Mouse (Mus musculus): ENCODE data around the gene Hmga1b. TPM values are rescaled to one million over a fixed set of nuclear protein-coding genes. Genes with fewer than 3 reads are reported as not detected.
A peak's percentile ranks its signal among the peaks of the same experiment; 100 is the strongest.
"Not testable (repeated sequence)": the region's sequence is repeated elsewhere in the genome, so short reads cannot be mapped to it uniquely, and the experiment has no call there.

Hmga1b gene
- polyA plus RNA-seq, 1 experiment from 2014 or later: 2.7 TPM

DNA sequence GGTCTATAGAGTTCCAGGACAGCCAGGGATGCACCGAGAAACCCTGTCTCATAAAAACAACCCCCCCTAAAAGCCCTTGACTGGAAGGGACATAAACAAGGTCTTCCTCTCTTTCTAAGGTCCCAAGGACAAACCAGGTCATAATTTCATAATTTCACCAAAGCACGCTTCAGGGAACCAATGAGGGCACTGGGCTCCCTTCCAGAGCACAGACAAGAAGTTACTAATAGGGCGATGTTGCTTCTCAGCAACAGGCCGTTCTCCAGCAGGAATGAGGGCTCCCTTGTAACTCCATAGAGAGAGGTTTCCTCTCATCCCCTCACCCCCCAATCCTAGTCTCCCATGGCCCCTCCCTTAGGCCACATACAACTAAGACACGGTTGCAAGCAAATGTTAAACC is 21.6 kb upstream of the Hmga1b start:
- no peak overlapping the region for H3K9ac ChIP-seq (replicated peaks)
- H3K4me3 ChIP-seq (replicated peaks): no peak overlapping the region
- no peaks in the 10 kb centered on the region for H3K4me1 ChIP-seq (replicated peaks)
- WGBS: 88% methylated on average over 5 of the region's 5 CpGs
- no peak overlapping the region for H3K27ac ChIP-seq
- H3K4me2 ChIP-seq (replicated peaks): no peak overlapping the region
- H3K9me3 ChIP-seq: no peaks in the 10 kb centered on the region
- no peaks in the 10 kb centered on the region for H3K36me3 ChIP-seq
- no peaks in the 10 kb centered on the region for H3K27me3 ChIP-seq
- no peak for ATAC-seq

DNA sequence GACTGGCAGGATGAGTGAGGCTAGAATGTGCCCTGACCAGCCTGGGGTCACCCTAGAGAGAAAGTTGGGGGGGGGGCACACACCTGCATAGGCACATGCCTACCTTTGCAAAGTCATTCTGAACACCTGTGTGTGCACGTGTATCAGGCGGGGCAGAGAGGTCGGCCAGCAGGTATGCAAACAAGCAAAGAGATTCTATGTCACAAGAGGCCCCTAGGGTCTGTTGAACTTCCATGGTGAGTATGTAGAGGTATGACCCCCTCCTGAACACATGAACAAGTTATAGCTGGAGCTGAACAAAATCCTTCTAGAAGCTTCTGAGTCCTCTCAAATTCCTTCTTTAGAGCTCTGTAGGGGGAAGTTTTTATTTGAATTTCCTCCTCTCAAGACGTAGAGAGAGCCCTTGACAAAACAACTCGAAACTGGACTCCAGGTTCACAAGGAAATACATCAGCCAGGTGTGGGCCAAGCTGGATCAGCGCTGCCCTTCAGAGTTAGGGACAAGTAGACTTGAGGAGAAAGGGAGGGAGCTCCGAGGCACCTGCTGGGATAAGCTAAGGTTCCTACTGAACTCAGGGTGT is 18.4 kb upstream of the Hmga1b start:
- H3K9ac ChIP-seq (replicated peaks): no peak overlapping the region
- 81% methylated on average over 7 of the region's 7 CpGs for WGBS
- H3K36me3 ChIP-seq: no peaks in the 10 kb centered on the region
- no peak overlapping the region for H3K4me2 ChIP-seq (replicated peaks)
- H3K27ac ChIP-seq: no peak overlapping the region
- no peaks in the 10 kb centered on the region for H3K27me3 ChIP-seq
- no peak for ATAC-seq
- H3K4me3 ChIP-seq (replicated peaks): no peak overlapping the region
- no peaks in the 10 kb centered on the region for H3K9me3 ChIP-seq
- no peaks in the 10 kb centered on the region for H3K4me1 ChIP-seq (replicated peaks)

DNA sequence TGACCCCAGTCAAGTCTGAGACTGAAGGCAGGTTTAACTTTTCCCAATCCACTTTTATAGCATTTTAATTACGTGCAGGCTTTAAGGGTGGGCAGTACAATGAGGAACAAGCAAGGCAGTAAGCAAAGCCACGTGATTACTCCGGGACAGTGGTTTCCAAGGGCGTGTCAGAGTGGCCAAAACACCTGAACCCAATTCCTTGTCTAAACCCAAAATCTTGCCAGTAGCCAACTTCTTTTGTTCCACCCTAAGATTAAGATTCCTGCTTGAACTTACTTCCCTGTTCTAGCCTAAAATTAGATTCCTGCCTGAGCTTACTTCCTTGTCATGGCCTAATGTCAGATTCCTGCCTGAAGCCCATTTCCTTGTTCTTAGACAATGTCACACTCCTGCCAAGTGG is 14.6 kb upstream of the Hmga1b start:
- Histone ChIP-seq H3K27me3 (no peaks in the 10 kb centered on the region), H3K4me3 (replicated peaks) (no peak overlapping the region), H3K9ac (replicated peaks) (no peak overlapping the region), H3K4me1 (replicated peaks) (no peaks in the 10 kb centered on the region), H3K4me2 (replicated peaks) (no peak overlapping the region), H3K36me3 (no peaks in the 10 kb centered on the region), H3K27ac (no peak overlapping the region), H3K9me3 (no peaks in the 10 kb centered on the region)
- 86% methylated on average over 4 of the region's 4 CpGs for WGBS
- ATAC-seq: no peak

DNA sequence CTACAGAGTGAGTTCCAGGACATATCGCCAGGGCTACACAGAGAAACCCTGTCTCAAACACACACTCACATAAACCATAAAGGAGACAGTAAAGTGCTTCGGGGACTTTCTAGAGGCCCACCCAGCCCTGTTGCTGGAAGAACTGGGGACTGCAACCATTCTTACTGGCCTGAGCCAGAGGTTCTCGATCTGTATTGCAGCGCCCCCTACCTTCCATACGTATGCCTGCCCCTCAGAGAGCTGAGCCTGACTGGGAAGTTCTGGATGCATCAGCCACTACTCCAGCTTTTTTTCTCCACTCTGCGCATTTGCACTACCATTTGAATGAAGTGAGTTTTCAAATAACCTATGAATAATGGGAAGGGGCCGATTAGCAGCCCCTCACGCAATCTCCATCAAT is 13.2 kb upstream of the Hmga1b start:
- Histone ChIP-seq H3K9ac (replicated peaks) (no peak overlapping the region), H3K27me3 (no peaks in the 10 kb centered on the region), H3K4me3 (replicated peaks) (no peak overlapping the region), H3K27ac (no peak overlapping the region), H3K36me3 (no peaks in the 10 kb centered on the region), H3K9me3 (no peaks in the 10 kb centered on the region), H3K4me1 (replicated peaks) (no peaks in the 10 kb centered on the region), H3K4me2 (replicated peaks) (no peak overlapping the region)
- WGBS: 56% methylated on average over 8 of the region's 8 CpGs
- ATAC-seq: no peak

DNA sequence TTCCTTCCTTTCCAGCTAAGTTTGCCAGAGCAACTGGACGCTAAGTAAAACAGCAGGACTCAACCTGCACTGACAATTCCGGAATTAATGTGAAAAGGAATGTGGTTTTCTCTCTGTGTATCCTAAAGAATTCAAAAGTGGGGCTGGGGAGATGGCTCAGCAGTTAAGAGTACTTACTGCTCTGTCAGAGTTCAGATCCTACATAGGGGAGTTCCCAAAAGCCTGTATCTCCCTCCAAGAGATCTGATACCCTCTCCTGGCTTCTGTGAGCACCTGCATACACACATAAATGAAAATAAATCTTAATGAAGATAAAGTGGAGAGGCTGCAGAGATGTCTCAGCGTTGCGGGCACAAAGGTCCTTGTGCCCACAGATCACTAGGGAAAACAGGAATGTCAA is 11.0 kb upstream of the Hmga1b start:
- no peak overlapping the region for H3K27ac ChIP-seq
- no peaks in the 10 kb centered on the region for H3K4me1 ChIP-seq (replicated peaks)
- no peak overlapping the region for H3K4me3 ChIP-seq (replicated peaks)
- no peak overlapping the region for H3K4me2 ChIP-seq (replicated peaks)
- no peak for ATAC-seq
- no peaks in the 10 kb centered on the region for H3K9me3 ChIP-seq
- no peaks in the 10 kb centered on the region for H3K36me3 ChIP-seq
- 78% methylated on average over 4 of the region's 4 CpGs for WGBS
- H3K27me3 ChIP-seq: no peaks in the 10 kb centered on the region
- no peak overlapping the region for H3K9ac ChIP-seq (replicated peaks)

DNA sequence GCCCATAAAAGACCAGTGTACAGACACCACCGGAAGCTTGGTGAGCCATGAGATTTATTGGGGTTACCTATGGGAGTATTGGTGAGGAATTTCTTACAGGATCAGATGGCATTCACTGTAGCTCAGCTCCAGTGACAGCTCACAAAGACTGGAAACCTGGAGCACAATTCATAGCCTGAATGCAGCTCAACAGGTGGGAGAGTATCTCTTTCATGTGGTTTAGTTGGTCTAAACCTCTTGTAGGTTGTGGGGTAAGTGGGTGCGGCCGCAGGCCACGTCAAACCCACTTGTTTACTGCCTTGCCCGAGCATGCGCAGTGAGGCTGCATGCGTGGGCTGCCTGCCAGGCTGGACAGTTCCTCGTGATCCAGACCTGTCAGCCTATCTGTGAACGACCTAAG is 2.4 kb upstream of the Hmga1b start:
- ATAC-seq: no peak
- H3K9ac ChIP-seq (replicated peaks): no peak overlapping the region
- H3K4me3 ChIP-seq (replicated peaks): no peak overlapping the region
- WGBS: 91% methylated on average over 9 of the region's 9 CpGs
- peaks cover 11% of the 10 kb centered on the region for H3K27me3 ChIP-seq
- no peaks in the 10 kb centered on the region for H3K4me1 ChIP-seq (replicated peaks)
- H3K27ac ChIP-seq: no peak overlapping the region
- no peaks in the 10 kb centered on the region for H3K36me3 ChIP-seq
- H3K4me2 ChIP-seq (replicated peaks): no peak overlapping the region
- peaks cover 11% of the 10 kb centered on the region; the same call in 1 of the 2 replicates for H3K9me3 ChIP-seq

DNA sequence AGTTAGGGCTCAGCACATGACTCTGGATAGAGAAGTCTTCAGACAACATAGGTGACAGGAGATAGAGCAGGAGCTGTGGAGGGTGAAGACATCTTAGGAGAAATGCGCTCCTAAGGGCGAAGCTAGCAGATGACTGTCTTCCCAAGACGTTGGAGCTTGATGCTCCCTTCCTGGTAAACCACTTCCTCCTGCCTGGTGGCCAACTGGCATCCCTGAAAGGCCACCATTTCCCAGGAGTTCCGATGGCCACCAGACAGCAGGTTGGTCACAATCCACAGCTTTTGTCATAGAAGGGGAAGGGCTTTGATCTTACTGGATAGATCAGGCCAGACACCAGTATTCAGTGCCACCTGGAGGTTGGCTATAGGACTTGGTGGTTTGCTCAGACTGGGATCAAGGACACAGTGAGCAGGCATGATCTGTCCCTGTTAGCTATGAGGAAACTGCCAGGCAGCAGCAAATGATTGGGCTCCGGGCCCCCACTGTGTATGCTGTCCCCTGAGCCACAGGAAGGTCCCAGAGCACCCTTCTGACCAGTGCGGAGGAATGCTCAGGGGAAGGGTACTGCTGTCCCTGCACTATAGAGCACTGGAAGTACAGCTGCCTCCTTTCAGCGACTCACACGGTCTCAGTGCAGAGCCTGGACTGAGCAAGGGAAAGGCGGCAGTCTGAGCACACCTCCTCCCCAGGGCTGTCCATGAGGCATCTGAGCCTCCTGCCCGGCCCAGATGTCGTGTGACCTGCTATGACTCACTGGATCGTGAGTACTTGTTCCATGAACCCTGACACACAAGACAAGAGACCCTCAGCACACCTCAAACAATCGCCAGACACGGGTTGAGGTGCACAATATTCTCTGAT is 553 bp upstream of the Hmga1b start:
- no peak for ATAC-seq
- no peak overlapping the region for H3K4me3 ChIP-seq (replicated peaks)
- H3K27me3 ChIP-seq: peaks cover 11% of the 10 kb centered on the region
- H3K27ac ChIP-seq: no peak overlapping the region
- no peaks in the 10 kb centered on the region for H3K4me1 ChIP-seq (replicated peaks)
- H3K4me2 ChIP-seq (replicated peaks): no peak overlapping the region
- WGBS: 74% methylated on average over 14 of the region's 14 CpGs
- H3K9me3 ChIP-seq: peaks cover 11% of the 10 kb centered on the region; the same call in 1 of the 2 replicates
- H3K36me3 ChIP-seq: no peaks in the 10 kb centered on the region
- no peak overlapping the region for H3K9ac ChIP-seq (replicated peaks)

DNA sequence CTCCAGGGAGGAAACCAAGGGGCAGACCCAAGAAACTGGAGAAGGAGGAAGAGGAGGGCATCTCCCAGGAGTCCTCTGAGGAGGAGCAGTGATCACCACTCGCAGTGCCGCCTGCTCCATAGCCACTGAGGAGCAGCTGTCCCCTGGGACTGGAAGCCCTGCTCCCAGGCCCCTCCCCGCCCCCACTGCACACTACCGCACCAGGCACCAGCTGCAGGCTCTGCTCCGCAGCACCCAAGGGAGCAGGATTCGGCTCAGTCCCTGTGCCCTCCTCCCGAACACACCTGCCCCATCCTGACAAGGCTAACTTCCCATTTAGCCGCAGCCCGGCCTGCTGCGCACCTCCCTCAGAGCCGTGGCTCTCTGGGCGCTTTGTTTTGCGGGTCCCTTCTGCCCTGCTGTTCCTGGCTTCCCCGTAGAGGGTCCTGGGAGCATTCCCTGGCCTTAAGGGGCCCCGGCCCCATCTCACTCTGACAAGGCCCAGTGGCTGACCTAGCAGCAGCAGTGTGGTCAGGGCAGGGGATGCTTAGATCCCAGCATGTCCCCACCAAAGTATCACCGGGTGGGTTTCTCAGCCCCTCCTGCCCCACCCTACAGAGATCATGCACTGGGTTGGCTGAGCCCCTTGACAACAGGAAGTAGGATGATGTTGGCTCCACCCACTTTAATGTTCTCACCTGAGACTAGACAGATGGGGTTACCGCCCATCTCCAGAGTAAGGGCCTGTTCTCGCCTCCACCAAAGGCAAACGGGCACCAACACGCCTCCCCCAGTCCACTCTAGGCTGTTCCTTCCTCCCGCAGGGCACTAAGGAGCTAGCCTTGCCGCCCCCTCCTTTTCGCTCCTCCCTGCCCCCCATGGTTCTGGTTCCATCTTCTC is 766 bp downstream of the Hmga1b start:
- not testable (repeated sequence) for H3K9me3 ChIP-seq; H3K27ac ChIP-seq; H3K4me3 ChIP-seq (replicated peaks); H3K4me1 ChIP-seq (replicated peaks); H3K36me3 ChIP-seq; H3K9ac ChIP-seq (replicated peaks)
- Histone ChIP-seq H3K4me2 (replicated peaks) (0 out of 2 replicates have a peak overlapping the region, but pooled peaks have one; percentile 23), H3K27me3 (peaks cover 11% of the 10 kb centered on the region)
- 6% methylated on average over 9 of the region's 23 CpGs for WGBS
- ATAC-seq: peak; percentile 63

DNA sequence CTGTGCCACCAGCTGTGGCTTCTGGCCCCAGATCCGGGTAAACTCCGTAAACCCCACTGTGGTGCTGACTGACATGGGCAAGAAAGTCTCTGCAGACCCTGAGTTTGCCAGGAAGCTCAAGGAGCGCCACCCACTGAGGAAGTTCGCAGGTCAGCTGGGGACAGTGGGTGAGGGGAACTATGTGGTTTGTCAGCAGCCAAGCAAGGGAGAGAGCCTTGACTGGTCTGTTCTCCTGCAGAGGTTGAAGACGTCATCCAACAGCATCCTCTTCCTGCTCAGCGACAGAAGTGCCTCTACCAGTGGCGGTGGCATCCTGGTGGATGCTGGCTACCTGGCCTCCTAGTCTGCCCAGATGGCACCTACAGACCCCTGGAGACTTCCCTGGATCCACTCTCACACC is 4.4 kb downstream of the Hmga1b start:
- not testable (repeated sequence) for H3K9me3 ChIP-seq; H3K27me3 ChIP-seq; H3K4me2 ChIP-seq (replicated peaks); H3K4me3 ChIP-seq (replicated peaks); H3K27ac ChIP-seq; H3K36me3 ChIP-seq; ATAC-seq; H3K9ac ChIP-seq (replicated peaks); H3K4me1 ChIP-seq (replicated peaks)
- WGBS: 77% methylated on average over 4 of the region's 7 CpGs

DNA sequence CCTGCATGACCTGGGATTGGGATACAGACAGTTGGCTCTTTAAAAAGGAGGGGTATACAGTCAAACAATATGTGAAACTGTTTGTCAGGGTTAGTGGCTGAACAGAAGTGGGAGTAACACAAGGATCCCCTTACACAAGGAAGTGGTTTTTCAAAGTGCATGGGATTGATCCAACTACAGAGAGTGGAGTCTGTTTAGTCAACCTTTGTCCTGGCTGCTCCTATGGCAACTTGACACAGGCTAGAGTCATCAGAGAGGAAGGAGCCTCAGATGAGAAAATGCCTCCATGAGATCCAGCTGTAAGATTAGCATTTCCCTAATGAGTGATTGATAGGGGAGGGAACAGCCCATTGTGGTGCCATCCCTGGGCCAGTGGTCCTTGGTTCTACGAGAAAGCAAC is 5.6 kb downstream of the Hmga1b start:
- 62% methylated on average over 1 of the region's 1 CpGs for WGBS
- H3K36me3 ChIP-seq: no peaks in the 10 kb centered on the region
- no peaks in the 10 kb centered on the region for H3K9me3 ChIP-seq
- H3K27me3 ChIP-seq: no peaks in the 10 kb centered on the region
- H3K4me1 ChIP-seq (replicated peaks): no peaks in the 10 kb centered on the region
- no peak overlapping the region for H3K4me2 ChIP-seq (replicated peaks)
- no peak overlapping the region for H3K27ac ChIP-seq
- H3K4me3 ChIP-seq (replicated peaks): no peak overlapping the region
- ATAC-seq: no peak
- no peak overlapping the region for H3K9ac ChIP-seq (replicated peaks)

DNA sequence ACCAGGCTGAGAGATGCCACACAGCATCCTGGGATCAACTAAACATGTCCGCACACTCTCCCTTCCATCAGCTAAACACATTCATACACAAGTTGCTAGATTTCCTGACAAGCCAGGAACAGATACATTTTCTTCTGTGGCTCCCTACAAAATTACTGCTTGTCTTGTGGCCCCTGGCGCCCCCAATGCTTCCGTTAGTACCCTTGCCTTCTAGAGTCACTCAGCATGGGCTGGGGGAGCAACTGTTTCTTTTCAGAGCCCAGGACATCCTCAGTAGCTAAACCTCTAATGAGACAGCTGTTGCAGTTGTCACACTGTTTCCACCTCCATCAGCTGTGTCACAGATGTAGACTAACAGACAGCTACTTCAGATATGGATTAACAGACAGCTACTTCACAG is 10.2 kb downstream of the Hmga1b start:
- 81% methylated on average over 3 of the region's 3 CpGs for WGBS
- no peaks in the 10 kb centered on the region for H3K27me3 ChIP-seq
- no peak overlapping the region for H3K4me3 ChIP-seq (replicated peaks)
- no peaks in the 10 kb centered on the region for H3K36me3 ChIP-seq
- no peak overlapping the region for H3K9ac ChIP-seq (replicated peaks)
- H3K27ac ChIP-seq: no peak overlapping the region
- H3K9me3 ChIP-seq: no peaks in the 10 kb centered on the region
- H3K4me1 ChIP-seq (replicated peaks): peaks cover 13% of the 10 kb centered on the region; the same call in 1 of the 2 replicates
- no peak overlapping the region for H3K4me2 ChIP-seq (replicated peaks)
- no peak for ATAC-seq

Data from midbrain, embryonic 13.5 days (tissue).